Mouse (Mus musculus) megakaryocyte progenitor cell, adult 5-6 weeks (primary cell): Measurements from ENCODE around the gene B4galt7. TPM values are rescaled to one million over a fixed set of nuclear protein-coding genes. Genes with fewer than 3 reads are reported as not detected.
A peak's percentile ranks its signal among the peaks of the same experiment; 100 is the strongest.
"Not testable (repeated sequence)": the region's sequence is repeated elsewhere in the genome, so short reads cannot be mapped to it uniquely, and the experiment has no call there.

Experiments
- ATAC-seq: replicated peaks from 2 replicates; pipeline ENCODE4 v1.8.0; 2016; ENCODE audit warnings: mild to moderate bottlenecking, moderate TSS enrichment, inconsistent platforms; ENCODE audit not compliant: poor library complexity
- total RNA-seq, 2 experiments: library from RNA; stranded (forward) in 1 of 2; stranded (reverse) in 1 of 2; fragments of 157-497, 149-512 nt in 1 of 2; fragments of 200-1000 nt in 1 of 2; gene quantifications; 2 replicates each; pipeline versions ENCODE4 v1.2.3 to v1.2.4; 2015 to 2017

B4galt7 gene
- total RNA-seq, 2 experiments from 2014 or later = 13.0 to 16.7 TPM

DNA sequence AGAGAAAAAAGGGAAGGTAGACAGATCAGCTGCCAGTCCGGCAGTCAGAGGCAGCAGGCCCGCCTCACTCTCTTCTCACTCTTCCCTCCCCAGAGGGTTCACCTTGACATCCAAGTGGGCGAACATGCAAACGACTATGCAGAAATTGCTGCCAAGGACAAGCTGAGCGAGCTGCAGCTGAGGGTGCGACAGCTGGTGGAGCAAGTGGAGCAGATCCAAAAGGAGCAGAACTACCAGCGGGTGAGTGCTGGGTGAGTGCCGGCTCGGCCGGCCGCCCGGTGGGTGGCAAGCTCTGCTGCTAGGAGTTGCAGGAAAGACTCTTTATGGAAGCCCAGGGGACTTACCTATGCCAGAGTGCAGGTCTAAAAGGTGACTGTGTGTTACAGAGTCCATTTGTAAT is 4.3 kb upstream of the B4galt7 start:
- no peak for ATAC-seq

DNA sequence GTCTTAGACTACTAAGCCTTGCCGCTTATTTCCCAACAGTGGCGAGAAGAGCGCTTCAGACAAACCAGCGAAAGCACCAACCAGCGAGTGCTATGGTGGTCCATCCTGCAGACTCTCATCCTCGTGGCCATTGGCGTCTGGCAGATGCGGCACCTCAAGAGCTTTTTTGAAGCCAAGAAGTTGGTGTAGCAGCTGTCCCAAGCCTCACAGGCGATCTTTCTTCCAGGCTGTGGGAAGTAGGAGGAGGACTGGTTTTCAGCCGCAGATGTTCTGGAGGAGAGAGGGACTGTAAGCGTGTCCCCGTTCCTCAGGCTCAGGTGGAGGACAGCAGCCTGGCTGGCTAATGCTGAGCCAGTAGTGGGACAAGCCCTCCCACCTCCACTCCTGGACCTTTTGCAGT is 2.9 kb upstream of the B4galt7 start:
- ATAC-seq = no peak

DNA sequence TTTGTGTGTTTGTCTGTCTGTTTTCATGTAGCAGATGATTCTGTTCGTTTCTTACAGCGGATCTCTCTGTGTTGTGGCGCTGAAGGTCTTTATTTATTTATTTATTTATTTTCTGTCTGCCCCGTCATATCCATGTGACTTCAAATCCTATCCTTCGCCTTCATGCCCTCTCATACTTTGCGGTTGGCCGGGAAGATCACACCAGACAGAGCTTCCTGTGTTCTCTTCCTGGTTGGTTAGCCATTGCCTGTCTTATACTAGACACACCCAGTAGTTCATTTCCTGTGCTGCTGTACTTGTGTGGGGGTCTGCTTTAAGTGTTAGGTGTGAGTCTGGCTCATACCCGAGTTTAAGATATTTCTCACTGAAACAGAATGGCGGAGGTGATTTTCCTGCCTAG is 961 bp downstream of the B4galt7 start:
- peak; percentile 75 for ATAC-seq

DNA sequence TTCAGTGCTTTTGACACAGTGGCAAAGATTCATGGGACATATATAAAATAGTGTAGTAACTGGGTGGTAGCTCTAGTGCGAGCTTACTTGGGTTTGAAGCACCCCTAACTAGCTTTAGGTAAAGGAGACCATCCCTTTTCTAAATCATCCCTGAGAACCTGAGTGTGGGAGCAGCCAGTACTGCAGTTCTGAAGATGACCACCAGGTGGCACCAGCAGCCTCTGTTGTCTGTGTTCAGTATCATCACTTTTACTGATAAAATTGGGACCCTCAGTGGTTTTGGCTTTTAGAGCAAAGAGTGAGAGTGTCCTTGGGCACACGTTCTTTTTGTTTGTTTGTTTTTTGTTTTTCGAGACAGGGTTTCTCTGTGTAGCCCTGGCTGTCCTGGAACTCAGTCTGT is 1.9 kb downstream of the B4galt7 start:
- peak; percentile 71 for ATAC-seq

DNA sequence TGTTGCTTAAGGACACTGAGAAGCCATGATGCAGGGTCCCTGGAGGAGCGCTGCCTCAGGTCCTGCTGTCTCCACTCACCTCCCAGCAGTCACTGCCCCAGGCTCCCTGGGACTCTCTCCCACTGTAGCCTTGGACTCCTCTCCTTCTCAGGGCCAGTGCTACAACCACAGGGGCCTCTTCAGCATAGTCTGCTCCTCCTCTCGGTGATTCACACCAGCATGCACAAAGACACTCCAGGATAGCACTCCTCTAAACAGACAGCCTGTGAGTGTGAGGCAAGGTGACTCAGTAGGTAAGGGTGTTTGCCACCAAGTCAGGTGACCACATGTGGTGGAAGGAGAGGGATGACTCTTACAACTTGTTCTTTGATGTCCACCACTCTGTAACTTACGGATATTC is 4.9 kb downstream of the B4galt7 start:
- no peak for ATAC-seq

DNA sequence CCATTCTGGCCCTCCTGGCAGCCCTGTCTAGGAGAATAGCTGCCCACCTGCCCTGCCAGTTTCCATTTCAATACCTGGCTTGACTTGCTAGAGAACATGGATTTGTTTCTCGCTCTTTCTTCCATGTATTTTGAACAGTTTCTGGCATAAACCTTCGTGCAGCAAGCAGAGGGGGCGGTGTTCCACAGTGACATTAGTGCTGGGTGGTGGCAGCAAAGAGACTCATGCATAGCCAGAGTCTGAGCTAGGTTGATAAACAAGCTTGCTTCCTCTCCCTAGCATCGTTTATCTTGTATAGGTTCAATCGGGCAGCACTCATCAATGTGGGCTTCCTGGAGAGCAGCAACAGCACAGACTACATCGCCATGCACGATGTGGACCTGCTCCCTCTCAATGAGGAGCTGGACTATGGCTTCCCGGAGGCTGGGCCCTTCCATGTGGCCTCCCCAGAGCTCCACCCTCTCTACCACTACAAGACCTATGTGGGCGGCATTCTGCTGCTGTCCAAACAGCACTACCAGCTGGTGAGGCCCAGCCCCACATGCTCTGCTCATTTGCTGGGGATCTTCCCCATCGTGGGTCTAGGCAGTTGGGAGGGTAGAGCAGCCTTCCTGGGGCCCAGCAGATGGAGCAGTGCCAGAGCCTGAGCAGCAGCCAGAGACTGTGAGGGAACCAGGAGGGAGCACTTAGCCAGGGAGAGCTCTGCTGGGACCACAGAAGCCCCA is 7.4 kb downstream of the B4galt7 start:
- ATAC-seq = no peak

DNA sequence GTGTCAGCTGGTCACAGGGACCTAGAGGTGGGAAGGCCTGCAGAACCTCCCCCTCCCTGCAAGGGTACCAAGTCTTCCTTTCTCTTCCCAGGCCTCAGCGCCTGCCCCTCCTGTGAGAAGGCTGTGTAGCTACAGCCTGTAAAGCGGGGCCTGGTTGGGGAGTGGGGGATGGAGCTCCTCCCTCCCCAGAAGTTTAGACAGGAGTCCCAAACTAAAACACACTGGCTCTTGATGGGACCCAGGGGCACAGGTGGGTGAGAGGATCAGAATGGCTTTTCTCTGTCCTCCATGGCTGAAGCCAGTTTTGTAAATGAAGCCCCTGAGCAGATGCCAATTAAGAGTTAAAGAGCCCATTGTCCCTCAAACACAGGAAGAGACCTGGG is 7.9 kb downstream of the B4galt7 start:
- ATAC-seq = no peak

DNA sequence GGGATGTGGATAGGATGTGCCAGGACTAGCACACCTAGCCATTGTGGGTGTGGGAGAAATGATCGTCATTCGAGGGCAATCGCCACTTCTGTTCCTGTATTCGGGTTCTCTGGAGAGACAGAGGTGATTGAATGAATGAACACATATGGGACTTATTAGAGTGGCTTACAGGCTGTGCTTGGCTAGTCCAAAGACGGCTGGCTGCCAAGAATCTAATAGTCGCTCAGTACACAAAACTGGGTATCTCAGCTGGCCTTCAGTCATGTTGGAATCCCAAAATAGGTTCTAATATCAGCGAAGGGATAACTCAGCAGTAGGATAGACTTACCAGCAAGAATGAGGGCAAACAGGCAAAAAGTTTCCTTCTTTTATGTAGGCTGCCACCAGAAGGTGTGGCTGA is 12.3 kb downstream of the B4galt7 start:
- ATAC-seq = no peak

DNA sequence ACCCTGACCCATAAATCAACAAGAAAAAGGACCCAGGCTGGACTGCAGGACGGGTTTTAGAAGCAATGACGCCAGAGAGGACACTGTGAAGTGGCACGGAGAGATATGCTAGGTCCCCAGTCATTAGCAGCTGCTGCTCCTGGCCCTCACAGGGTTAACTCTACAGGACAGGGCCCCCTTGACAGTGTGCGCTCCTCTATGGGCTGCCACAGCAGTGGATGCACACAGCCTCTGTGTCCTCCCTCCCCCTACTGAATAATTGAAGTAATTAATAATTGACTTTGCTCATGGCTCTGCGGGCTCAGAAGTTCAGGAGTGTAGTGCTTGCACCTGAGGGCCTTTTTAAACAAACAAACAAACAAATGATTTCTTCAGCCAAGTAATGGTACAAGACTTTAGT is 13.8 kb downstream of the B4galt7 start:
- no peak for ATAC-seq

DNA sequence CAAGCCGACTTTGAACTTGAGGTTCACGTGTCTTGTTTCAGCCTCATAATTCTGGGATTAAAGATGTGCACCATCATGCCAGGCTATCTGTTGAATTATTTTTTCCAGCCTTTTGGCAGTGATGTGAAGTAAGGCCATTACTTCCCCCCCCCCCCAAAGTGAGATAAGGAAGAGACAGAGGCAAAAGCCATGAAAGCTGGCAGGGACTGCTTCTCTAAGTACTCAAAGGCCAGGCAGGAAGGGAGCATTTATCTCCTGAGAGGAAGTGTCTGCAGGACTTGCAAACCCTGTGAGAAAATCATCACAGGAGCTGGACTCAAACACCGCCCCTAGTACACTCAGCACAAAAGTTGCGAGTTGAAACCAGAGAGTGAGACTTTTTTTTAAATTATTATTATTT is 19.6 kb downstream of the B4galt7 start:
- no peak for ATAC-seq

DNA sequence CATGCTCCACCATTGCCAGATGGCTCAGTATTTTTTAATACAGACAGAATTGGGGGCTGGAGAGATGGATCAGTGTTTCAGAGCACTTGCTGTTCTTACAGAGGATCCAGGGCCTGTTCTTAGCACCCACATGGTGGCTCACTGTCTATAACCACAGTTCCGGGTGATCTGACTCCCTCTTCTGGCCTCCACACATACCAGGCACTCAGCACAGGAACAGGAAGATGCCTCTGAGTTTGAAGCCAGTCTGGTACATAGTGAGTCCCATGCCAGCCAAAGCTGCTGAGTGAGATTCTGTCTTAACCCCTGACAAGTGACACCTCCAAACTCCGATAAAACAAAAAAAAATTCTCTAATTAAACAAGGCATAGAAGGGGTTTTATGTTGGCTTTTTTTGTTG is 20.6 kb downstream of the B4galt7 start:
- ATAC-seq = no peak

DNA sequence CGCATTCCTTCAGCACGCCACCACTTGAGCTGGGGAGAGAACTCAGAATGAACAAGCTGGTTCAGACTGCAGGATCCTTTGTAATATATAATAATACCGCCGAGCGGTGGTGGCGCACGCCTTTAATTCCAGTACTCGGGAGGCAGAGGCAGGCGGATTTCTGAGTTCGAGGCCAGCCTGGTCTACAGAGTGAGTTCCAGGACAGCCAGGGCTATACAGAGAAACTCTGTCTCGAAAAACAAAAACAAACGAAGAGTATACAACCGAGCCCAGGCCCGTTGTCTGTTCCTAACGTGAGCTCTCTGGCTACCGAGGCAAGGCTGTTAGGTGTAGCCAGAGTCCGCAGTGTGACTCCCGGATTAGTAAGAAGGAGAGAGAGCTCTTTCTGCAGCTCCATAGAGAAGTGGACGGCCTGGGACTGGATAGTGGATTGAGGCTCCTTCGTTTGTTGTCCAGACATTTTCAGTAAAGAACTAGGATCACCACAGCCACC is 22.5 kb downstream of the B4galt7 start:
- not testable (repeated sequence) for ATAC-seq

DNA sequence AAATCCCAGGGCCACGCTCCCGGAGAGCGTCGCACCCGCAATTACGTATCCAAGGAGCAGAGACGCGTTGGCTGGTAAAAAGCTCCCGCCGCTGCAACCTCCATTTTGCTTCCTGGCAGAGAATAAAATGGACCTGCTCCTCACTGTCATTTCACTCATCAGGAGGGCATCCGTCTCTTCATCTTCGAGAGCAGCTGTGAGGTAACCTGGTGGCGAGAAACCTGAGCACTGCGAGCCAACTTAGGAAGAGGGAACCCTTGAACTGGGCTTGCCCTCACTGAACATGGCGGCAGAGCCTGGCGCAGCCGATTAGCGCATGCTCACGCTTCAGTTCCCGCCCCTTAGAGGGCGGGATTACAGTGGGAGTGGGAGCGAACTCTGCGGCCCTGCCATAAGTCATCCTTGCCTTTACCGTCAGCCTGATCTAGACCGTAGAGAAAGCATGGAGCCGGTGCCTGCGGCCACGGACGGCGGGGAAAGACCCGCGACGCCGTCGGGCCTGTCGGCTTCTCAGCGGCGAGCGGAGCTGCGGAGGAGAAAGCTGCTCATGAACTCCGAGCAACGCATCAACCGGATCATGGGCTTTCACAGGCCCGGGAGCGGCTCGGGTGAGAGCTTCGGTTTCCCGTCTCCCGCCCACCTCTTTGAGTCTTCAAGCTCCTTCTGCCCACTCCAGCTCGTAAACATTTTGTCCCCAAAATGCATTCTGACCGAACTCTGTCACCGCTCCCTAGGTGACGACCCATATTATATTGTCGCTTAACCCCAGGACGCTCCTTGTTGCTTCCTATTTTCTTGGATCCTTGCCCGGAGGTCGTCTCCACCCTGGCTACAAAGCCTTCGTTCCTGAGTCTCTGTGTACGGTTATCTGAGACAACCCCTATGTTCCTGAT is 23.2 kb downstream of the B4galt7 start, which contains the start of gene Caml:
Caml (plus strand) TSS at position 357 of the 893 bp plus-strand sequence.
- ATAC-seq = peak; percentile 95

DNA sequence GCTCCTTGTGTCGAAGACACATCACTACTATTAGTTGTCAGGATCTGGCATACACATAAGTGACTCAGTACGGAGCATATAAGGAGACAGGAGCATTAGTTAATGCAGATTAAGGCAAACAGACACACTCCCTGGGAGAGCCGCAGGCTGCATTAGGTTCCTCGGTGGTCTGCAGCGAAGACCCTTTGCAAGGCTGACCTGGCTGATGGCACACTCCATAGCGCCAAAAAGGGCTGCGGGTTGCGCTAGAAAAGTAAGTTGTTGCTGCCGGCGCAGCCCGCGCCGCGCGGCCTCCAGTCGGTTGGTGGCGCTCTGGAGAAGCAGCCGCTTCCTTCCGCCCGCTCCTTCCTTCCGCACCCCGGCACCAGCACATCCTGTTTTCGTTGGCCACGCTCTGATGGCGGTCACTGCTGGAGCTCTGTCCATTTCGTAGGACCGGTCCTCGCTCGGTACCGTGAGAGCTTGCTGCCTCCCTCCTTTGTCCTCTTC is 35.0 kb downstream of the B4galt7 start, which contains the start of gene Ddx46:
Ddx46 (plus strand) TSS at position 389 of the 489 bp plus-strand sequence.
- peak; percentile 100 for ATAC-seq

DNA sequence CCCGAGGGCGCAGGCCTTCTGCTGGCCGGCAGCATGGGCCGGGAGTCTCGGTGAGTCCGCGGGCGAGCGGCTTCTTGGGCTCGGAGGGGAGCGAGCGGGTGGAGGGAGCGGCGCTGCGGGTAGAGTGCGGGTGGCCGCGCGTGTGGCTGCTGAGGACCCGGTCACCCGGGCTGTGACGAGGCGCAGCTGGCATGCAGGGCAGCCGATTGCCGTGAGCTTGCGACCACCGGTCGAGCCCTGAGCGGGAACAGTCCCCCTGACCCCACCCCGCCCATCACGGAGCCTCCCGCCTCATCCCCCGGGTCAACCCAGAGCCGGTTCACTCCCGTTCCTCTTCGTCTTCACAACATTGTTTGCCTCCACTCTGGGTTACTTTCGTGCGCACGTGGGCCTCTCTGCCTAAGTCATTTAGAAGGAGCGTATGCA is 35.5 kb downstream of the B4galt7 start:
- ATAC-seq = peak; percentile 65

DNA sequence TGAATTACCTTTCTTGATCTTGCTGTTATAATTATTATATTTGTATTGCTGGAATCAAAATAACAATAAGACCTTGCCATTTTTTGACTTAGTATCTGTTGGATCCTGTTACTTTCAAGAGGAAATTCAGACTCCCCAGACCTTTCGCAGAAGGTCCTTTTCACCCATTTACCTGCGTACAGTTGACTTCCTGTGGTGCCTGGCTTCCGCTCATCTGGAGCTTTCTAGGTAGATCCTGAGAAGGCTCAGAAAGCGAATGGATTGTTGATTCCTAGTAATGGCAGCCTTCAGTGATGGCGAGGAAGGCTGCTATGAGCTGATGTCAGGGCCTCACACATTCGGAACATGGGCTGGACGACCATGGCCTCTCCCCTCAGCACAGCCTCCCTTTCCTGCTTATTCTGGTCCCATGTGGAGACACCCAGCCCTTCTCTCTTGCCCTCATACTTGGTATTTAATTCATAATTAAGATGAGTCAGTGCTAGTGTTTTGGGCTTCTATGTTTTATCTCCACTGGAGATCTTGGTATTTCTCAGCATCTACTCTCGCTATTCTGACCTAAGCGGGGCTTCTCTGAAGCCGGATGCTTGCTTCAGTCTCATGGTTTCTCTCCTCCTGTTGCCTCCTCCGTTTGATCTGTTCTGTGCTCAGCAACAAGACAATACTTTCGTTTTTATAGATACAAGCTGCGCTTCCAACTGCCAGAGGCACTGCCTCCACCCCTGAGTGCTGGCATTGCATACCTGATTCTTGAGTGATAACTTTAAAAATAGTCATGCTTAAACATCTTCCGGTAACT is 36.7 kb downstream of the B4galt7 start:
- no peak for ATAC-seq

DNA sequence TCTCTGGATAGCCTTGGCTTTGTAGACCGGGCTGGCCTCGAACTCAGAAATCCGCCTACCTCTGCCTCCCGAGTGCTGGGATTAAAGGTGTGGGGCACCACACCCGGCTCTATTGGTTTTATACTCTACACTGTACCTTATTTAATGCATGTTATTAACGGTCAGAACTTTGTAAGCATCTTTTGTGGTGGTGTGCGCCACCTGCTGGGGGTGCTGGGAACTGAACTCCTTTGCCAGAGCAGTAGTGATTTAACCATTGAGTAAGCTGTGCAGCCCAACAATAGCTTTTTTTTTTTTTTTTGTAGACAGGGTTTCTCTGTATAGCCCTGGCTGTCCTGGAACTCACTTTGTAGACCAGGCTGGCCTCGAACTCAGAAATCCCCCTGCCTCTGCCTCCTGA is 40.8 kb downstream of the B4galt7 start:
- ATAC-seq = peak; percentile 97

DNA sequence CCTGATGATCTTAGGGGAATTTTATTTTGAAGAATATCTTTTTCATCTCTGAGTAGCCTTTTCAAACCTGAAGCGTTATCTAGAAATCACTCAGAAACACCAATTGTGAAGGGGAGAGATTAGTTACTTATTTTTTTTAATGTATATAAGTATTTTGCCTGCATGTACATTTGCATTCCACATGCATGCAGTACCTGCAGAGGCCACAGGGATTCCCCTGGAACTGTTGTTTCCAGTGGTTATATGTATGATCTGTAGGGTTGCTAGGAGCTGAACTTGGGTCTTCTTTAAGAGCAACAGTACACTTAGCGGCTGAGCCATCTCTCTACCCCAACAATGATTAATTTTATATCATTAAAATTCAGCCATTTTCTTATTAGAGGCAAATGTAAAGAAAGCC is 44.8 kb downstream of the B4galt7 start:
- peak; percentile 87 for ATAC-seq

DNA sequence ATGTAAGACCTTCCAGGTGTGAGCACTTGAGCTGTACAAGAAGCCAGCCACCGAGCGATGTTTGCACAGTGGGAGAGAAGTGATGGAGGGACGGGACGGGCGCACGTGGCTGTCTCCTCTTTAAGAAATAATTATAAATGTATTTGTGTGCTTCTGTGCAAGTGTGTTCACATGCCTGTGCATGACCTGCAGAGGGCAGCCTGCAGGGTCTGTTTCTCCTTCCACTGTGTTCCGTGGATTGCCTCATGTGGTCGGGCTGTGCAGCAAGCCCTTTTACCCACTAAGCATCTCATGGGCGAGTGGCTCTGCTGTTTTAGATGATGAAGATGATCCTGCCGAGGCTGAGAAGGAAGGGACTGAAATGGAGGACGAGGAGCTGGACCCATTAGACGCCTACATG is 50.4 kb downstream of the B4galt7 start:
- no peak for ATAC-seq

DNA sequence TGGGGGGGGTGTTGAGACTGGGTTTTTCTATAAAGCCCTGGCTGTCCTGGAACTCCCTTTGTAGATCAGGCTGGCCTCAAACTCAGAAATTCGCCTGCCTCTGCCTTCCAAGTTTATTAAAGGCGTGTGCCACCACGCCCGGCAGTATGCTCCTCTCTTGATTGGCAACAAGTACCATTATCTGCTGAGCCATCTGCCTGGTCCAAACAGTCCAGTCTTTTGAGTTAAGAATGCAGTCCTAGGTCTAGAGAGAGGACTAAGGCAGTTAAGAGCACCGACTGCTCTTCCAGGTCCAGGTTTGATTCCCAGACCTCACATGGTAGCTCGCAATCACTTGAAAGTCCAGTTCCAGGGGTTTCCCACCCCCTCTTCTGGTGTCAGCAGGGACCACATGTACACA is 51.3 kb downstream of the B4galt7 start:
- ATAC-seq = no peak
